Mouse (Mus musculus) skeletal muscle tissue, adult 2 months (tissue): ENCODE data around the gene Rin2.

ENCODE experiments used
- DNase-seq: peaks from one replicate; pipeline ENCODE4 v3.0.0-alpha.2; 2012; ENCODE audit warnings: low read depth, low spot score

Rin2 gene

DNA sequence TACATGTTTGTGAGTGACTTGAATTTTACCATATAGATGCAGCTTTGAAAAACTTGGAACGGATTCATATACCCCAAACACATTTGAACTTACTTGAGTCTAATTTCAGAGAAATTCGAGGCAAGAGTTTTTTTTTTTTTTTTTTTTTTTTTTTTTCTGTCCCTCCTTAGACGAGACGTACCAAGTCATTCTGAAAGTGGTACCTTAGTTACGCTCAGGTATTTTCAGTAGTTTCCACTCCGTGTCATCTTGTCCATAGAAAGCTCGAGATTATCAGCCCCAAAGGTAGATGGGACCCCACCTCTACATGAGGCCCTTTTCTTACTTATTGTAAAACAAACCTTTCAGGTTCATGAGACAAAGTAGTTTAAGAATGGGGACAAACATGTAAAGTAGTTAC lies 55.9 kb downstream of the Rin2 start:
- no peak for DNase-seq

DNA sequence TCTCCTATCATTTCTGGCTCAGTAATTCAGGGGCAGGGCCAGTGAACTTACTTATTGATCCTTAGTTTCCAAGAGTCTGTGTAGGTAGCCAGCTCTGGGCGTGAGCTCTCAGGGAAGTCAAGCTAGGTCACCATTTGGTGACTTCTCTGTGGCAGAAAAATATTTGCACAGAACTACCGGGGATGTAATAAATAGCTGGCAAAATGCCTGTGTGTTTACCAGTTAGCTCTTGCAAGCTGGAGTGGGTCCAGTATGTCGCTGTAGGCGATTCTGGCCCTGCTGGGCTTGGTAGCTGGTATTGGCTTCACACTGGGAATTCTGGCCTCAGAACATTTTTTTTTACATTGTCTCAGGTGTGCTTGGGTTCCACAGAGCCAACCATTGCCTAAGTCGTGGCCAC lies 60.1 kb downstream of the Rin2 start:
- no peak for DNase-seq

DNA sequence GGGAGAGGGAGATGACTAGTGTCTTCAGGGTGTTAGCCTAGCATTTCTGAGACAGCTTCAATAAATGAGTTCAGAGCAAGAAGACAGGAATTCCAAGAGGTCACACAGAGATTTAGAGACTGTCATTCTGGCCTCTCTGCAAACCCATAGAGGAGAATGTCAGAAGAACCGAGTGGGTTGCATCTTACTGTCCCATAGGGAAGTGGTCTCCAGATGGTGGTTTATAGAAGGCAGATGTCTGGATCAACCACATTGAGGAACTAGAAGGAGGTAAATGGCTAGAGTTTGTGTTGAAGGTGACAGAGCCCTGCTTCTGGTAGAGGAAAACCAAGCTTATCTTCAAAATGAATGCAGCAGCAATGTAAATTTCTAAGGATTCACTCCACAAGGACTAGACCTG lies 61.5 kb downstream of the Rin2 start:
- DNase-seq = no peak

DNA sequence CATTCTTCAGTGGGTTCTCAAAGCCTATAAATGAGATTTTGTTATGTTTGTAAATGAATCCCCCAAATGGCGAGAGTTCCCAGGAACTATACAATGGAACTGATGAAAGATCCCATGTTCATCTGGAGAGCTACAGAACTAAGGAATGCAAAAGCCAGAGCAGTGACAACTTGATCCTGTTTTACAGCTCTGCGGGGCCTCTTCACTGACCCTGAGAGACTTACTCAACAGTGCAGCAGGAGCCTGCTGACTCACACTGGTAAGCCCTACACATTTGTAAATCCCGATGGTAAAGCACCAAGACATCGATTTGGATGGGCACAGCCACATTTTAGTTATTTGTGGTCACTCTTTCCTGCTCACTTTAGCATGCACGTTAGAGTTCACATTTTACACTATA lies 62.2 kb downstream of the Rin2 start:
- no peak for DNase-seq

DNA sequence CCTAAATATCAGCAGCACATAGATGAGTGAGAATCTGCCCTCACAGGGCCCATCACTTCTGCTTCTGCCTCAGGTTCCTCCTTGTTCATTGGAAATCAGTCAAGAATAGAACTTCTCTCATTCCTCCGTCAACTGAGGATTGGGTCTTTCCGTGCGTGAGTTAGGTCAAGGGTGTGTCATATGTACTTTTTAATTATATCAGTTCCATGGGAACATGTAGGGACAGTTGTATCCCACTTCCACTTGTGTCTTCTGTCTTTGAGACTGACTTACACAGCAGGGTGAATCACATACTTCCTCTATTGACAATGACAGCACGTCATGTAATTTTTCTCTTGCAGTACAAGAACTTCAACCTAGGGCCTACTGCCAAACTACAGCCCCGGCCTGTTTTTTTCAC lies 65.7 kb downstream of the Rin2 start:
- no peak for DNase-seq

DNA sequence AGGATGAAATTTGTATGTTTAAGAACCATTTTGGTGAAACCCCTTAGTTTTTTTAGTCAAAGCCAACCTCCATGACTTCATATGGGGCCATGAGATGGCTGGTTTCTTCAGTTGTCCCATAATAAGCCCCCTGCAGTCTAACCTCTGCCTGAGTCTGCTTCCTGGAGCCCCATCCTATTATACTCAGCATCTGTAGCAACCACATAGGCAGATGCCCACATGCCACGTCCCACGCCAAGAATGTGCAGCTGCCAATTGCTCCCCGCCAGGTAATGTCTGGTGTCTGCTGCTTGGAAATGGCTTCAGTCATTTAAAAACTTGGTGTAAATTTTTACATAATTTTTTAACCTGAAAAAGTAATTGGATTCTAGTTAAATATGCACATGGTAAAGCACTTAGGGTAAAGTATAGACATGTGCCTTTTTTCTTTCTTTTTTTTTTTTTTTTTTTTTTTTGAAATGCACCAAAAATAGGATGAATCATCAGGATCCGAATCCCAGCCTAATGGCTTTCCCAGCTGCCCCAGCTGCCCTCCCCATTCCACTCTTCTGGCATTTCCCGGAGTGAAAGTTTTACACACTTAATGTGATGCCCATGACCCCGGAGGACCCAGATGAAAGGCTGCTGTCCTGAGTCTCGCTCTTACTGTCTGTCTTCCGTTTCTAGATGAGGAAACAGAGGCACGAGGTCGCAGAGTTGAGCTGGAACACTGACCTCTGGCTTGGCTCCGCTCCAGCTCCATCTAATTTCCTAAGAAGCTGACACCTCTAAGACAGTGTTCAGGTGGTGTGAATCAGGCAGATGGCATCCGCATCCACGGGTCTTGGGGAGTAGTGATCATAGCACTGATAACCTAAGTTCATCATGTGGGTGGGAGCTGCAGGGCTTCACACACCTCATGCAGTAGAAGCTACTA lies 68.0 kb downstream of the Rin2 start:
- peak; percentile 4 for DNase-seq

DNA sequence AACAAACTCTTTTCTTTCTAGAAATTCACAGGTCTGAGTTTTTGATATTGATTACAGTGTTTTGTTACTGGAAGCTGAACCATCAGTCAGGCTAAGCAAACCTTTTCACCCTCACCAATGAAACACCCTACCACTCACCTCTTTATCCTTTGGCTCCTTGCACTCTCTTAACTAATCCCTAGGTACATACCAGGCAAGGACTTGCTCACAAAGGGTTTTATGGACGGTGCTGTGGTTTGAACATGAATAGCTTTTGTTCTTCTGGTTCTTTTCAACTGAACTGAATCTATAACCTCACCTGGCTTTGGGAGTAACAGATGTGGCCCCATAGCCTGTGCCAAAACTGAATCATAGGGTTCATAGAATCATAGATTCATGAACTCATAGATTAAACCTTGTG lies 71.4 kb downstream of the Rin2 start:
- DNase-seq = no peak

DNA sequence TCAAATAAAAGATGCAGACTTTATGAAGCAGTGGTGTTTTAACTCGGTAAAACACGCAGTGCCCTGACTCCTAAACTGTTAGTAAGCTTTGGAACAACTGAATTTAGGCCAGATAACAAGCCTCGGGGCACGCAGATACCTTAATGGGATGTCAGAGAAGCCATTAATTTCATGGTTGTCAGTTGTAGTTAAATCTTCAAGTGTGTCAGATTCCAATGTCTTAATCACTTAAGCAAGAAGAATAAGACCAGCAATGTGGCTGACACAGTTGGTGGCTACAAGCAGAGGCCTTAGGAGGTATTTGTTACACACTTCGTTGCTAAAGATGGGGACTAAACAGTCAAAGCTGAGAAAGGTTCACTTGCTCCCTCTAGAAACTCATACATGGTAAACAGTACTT lies 74.6 kb downstream of the Rin2 start:
- DNase-seq = no peak

DNA sequence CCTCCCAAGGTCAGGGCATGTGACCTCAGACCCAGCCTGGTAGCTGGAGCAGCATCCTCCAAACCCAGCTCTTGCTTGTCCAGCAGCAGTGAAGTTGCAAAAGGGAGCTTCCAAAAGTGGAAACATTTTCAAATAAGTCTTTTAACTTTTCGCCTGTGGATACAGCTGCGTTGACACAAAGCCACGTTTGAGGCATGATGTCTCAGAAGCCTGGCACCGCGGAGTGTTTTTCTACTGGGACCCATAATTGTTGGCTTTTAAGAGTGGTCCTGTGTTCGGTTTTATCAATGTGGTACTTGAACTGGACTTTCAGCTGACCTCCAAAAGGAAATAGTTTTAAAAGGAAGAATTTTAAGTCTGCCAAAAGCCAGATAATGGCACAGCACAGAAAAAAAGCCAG lies 77.6 kb downstream of the Rin2 start:
- peak; percentile 31 for DNase-seq

DNA sequence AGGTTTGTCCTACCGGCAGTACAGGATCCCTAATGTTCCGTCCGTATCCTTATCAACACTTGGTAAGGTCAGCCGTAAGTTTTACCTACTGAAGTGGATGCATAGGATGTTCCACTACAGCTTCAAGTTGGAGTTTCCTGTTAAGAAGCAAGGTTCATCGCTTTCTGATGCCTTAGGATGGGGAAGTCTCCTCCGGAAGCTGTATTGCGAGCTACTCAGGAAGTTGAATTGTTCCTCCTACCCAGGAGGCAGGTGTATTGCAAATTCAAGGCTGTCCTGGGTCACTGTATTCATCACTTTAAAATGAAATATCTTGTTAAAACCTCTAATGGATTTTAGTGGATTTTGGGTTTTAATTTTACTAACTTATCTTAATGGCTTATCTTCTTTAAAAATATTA lies 79.0 kb downstream of the Rin2 start:
- DNase-seq = no peak

DNA sequence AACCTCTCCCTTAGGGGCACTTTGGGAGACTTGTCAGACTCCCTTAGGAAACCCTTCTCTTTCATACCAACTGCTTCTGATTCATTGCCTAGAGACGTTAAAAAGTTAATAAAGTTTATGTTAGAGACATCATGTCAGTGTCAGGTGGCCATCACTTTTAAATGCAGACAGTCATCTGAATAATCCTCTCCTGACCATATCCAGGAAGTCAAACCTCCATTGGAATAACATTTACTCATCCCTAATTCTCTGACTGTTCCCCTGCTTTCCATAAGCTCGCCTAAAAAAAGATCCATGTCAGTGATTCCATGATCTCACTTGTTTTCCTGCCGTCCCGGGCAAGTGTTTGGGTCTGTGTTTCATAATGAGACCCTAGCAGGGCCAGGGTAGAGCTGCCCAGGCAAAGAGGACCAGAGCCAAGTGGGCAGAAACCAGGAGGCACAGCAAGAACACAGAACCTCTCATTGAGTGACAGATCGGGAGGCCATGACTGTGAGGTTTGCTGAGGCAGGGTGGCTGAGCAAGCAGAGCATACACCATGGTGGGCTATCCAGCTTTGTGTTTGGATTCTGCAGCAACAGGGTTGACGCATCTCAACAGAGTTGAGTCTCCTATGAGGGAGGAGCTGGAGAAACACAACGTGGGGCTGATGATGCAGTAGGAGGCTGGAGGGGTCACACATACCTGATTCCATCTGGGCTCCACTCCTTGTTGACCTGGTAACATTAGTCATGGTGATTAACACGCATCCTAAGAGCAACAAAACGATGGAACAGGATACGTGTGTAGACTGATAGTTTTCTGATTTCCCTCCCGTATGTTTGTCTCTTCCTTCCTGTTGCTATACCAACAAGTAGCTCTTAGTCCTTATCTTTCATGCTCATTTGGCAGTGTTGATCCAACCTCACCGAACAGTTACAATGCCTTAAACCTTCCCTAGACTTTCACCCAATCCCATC lies 81.1 kb downstream of the Rin2 start:
- no peak for DNase-seq

DNA sequence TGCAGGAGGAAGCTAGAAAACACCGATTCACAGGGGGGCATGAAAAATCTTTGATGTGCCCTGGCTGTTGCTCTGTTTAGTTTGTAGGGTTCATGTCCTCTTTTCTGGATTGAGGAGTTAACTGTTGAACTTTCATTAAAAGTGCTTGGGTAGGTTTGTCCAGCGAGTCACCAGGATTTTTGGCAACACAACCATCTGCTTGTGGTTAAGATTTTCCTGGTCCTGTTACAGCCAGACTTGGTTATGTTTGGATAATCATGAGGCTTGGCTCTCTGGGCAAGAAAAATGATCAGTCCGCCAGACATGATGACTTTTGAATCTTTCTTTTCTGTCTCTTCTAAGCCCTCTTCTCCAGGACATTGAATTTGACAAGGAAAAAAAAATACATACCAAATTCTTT lies 85.1 kb downstream of the Rin2 start:
- DNase-seq = no peak

DNA sequence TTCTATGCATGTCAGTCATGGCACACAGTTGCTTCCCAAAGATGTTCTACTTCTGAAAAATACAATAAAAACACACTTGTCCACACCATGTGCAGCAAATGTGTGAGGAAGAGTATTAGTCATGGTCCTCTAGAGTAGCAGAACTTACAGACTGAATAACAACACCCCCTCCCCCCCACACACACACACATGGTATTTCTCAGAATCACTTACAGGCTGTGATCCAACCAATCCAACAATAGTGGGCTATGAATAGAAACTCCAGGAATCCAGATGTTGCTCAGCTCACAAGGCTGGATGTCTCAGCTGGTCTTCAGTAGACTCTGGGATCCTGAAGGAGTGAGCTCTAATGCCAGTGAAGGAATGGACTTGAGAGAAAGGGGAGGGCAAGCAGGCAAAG lies 86.4 kb downstream of the Rin2 start:
- no peak for DNase-seq

DNA sequence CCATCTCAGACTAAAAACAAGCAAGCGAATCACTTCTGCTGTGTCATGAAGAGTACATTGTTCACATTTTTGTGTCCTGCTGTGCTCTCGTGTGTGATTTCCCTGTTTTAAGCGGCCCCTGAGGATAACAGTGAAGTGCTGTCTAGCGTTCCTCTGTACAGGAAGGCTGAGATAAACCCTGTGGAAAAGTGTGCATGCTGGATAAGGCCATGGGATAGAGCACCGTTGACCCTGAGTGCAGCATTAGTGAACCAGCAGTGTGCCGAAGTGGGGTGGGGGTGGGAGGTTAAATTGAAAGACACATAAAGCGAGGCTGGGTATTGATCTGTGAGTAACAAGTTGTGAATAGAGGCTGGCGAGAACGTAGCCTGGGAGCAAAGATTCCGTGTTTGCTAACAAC lies 94.9 kb downstream of the Rin2 start:
- DNase-seq = no peak

DNA sequence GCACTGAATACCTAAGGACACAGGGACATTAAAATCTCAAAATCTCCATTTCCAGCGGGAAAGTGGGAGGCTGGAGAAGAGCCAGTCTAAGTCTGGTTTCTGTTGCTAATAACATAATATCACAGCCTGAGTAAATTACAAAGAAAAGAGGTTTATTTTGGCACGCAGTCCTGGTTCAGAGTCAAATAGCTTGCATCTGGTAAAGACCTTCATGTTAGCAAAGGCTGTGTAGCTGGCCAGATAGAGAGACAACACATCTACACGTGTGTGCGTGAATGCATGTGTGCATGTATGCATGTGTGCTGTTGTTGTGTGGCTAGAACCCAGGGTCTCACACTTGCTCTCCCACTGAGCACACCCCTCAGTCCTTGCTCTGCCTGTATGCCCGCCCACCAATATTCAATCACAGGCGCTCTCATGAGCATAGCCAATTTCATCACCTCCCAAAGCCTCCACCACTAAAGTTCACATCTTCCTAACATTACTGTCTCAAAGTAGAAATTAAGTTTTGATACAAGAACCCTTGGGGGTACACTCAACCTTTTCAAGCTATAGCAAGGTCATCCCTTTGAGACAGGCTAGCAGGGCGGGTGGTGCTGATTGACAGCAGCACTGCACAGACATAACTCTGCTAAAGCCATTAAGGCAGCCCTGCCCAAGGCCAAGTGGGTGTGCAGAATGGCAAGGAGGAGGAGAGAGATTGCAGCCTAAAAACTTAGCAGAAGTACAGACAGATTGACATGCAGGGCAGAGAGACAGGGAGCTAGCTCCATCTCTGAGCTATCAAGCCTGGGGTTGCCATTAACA lies 95.9 kb downstream of the Rin2 start:
- no peak for DNase-seq

DNA sequence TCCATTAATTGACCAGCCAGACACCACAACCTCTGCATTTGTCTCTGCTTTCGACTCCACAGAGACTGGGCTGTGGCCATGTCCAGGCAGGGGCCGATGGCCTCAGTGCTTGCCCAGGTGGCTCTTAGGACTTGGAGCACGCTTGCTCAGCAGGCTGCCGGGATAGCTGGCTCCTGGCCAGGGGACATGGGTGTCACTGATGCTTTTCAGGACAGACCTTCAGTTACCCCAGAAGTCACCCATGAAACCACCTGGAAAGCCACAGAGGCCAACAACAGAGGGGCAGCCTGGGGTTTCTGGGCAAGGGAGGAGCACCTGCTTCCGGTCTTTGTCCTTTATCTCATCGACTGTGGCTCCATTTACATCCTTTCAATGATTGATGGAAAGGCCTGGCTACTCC lies 108.2 kb downstream of the Rin2 start:
- DNase-seq = no peak

DNA sequence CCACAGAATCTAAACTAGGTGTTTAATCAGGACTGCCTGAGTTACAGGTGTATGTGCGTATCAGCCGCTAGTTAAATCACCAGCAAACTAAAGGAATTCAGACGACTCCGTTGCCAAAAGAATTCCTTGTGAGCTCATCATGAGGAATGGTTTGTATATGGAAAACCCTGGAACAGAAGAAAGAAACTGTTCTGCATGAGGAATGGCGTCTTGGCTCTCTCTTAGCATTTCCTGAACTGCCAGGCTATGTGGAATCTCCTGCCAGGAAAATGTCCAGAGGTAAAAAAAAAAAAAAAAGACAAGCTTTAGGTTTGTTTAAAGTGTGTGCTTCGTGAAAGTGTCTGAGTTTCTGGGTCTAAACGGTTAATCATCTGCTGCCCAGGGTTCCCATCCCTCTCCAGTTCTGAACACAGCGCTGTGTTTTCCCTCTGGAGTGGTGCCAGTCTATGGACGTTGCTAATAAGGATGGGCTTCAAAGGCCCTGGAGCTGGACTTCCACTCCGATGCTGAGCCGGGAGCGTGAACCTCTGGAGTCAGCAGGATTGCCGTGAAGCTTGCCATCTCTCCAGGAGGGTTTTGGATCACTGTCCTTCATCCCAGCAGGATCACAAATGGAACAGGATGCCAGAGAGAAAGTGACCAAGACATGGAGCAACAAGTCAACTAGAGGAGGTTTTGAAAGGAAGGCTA lies 109.4 kb downstream of the Rin2 start:
- DNase-seq = no peak

DNA sequence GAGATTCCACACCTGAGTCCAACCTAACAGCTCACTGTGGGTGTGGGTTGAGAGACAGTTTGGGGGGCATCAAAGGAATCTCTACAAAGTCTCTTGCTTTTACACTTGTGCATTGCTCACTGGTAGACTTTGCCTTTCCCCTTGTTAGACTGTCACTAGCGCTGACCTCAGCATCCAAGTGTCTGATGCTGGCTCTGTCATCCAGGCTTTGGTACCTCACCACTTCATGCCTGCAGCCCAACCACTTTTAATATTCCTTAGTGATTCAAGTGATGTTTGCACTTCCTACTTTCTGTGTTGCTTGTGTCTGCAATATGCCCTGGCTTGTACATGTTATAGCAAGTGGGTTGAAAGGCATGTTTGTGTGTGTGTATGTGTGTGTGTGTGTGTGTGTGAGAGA lies 109.9 kb downstream of the Rin2 start:
- no peak for DNase-seq

DNA sequence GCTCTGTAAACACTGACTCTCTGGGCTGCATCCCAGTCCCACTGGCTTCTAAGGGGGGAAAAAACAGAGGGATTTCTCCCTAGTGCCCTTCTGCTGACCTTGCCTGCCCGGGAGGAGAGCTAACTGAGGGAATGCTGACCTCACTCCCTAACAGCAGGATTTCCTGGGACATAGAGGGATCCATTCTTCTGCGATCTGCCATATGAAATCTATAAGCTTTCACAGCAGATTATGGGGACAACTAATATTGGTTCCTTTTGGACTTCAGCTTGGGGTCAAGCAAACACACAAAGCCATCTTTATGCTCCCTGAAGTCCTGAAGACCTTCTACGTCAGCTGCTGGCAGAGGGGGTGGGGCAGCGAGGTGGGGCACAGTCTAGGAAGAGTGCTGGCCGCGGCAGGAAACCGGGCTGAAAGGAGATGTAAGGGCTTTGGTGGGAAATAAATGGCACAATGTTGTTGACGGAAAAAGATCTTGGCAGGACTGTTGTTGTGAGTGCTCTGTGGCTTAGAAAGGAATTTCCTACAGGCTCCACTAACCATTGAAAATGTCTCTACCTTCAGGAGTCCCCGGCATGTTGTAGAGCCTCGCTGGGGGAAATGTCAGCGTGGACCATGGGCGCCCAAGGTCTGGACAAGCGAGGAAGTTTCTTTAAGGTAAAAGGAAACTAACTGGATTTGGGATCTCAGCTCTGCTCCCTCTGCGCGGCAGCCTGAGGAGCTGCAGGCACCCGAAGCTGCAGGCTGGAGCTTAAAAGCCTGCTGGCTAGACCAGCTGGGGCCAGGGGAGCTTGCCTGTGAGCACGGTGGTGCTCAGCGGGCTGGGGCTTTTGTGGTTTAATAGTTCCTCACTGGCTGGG lies 111.0 kb downstream of the Rin2 start:
- DNase-seq = no peak

DNA sequence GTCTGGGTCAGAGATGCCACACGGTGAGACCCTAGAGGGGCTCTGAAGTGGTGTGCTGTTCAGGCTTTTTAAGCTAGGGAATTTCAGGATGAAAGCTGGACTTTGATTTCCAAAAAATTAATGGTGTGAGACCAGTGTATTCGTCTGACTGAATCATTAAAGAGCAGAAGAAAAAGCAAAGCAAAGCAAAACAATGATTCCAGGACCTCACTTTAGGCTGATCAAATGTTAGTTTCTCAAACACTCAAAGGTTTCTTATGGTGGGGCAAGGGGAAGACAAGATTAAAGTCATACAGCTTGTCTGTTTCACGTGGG lies 111.6 kb downstream of the Rin2 start:
- DNase-seq = no peak
